Mouse (Mus musculus) stomach, postnatal 0 days (tissue): Measurements from ENCODE around the gene 1700008O03Rik.

Source experiments
- CTCF ChIP-seq: IDR thresholded peaks from 2 replicates; pipeline ENCODE4 v1.5.1; 2016; ENCODE audit warnings: antibody characterized with exemption, low read depth, mild to moderate bottlenecking, moderate library complexity
- EP300 ChIP-seq: optimal IDR thresholded peaks from 2 replicates; pipeline ENCODE3; 2016; ENCODE audit warnings: antibody characterized with exemption

- no peak for TF ChIP-seq EP300
- no peak for TF ChIP-seq CTCF
These were observed 63.3 kb downstream of the 1700008O03Rik start for GRCm38 (mm10) chr7:44322290-44322689.
